Mouse (Mus musculus) activated CD4-positive, CD25-positive, alpha-beta regulatory T cell (primary cell): ENCODE results near the gene Nt5c3. TPM values are rescaled to one million over a fixed set of nuclear protein-coding genes. Genes with fewer than 3 reads are reported as not detected.

ENCODE experiments used
- polyA plus RNA-seq, 2 experiments: library from polyadenylated mRNA; unstranded; fragments of 100-300 nt; shearing (Covaris generic); gene quantifications; one replicate each; pipeline ENCODE4 v1.2.1; 2017

Gene Nt5c3
- 10 to 100 TPM; 70.2 to 91.5 TPM for polyA plus RNA-seq

DNA sequence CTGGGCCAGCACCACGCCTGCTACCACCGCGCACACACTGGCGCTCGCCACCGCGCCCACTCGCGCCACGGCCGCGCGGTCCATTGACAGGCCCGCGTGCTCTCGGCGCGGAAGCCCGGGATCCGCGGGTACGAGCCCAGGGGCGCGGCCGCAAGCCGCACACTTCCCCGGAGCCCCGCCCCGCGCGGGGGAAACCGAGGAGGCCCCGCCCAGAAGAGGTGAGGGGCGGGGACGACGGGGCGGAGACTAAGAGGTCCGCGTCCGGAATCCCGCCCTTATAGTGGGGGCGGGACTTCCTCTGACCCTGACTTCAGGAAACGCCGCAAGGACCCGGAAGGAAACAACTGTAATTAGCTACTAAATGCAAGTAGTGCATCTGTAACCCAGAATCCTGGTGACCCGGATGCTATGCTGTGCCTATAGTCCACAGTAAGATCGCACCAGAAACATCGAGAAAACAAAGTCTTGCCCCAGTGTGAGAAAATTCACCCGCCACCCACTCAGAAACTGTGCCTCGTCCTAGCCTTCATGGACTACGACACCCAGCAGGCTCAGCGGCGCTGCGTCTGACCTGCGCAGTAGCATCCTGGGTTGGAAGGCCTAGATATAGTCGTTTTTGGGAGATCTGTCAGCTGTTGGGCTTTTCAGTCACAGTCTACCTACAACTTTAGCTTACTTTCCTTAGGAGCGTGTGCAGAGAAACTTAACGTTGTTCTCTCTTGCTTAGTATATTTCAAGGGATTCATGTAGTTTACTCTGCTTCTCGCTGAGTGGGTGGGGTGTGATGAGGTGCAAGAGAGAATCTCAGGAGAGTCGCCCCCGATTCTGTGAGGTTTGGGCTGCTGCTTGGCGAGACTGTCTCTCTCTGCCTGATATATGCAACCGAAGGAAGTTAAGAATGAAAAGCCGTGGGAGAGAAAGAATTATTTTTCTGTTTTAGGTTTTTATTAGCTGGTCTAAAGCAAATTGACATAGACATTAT lies at the start of gene Nt5c3, which contains the start of gene Vmn1r4:
Nt5c3 (minus strand) TSS at position 207 of the 982 bp plus-strand sequence.
Vmn1r4 (plus strand) TSS at position 290 of the 982 bp plus-strand sequence.

DNA sequence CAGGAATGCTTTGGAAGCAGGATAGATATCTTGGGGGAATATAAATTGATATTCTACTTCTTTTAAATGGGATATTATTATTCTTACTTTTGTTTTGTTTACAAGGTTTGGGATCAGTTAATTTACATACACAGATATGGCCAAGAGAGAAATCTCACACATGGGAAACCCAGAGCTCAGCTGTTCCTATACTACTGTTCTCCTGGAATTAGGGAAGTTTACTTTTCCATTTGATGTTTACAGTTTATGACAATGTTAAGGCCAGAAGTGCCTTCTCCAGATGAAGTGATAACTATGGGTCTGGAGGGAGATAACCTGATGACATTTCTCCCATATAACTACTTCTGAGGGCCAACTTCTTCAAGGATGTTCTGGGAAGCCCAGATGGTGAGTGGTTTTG lies 46.2 kb upstream of the Nt5c3 start, which contains the start of gene Vmn1r5:
Vmn1r5 (plus strand) TSS at position 301 of the 400 bp plus-strand sequence.

Other genes with a start within 250 kb of the Nt5c3 start
- 100 to 1,000 TPM; 136 to 148 TPM for gene Lsm5, start 219.2 kb downstream of the Nt5c3 start, polyA plus RNA-seq
- 10 to 100 TPM; 25.2 to 29.7 TPM for gene Avl9, start 209.0 kb downstream of the Nt5c3 start, polyA plus RNA-seq
- 10 to 100 TPM; 55.7 to 58.7 TPM for gene Kbtbd2, start 126.1 kb downstream of the Nt5c3 start, polyA plus RNA-seq
- gene Fkbp9, start 91.9 kb downstream of the Nt5c3 start, polyA plus RNA-seq = not detected
- gene Vmn1r4, start 83 bp upstream of the Nt5c3 start, polyA plus RNA-seq = under 1 TPM in 1 of 2 experiments, not detected in 1; 0.25 TPM
- gene Vmn1r5, start 46.3 kb upstream of the Nt5c3 start, polyA plus RNA-seq = under 1 TPM in 1 of 2 experiments, not detected in 1; 0.38 TPM
- under 1 TPM in 1 of 2 experiments, not detected in 1; 0.11 TPM for gene Vmn1r6, start 73.3 kb upstream of the Nt5c3 start, polyA plus RNA-seq
- not detected for gene Vmn1r7, start 101.4 kb upstream of the Nt5c3 start, polyA plus RNA-seq
- gene Vmn1r8, start 108.4 kb upstream of the Nt5c3 start, polyA plus RNA-seq = under 1 TPM in 1 of 2 experiments, not detected in 1; 0.15 TPM
- not detected for gene Vmn1r9, start 142.9 kb upstream of the Nt5c3 start, polyA plus RNA-seq
- gene Vmn1r10, start 185.5 kb upstream of the Nt5c3 start, polyA plus RNA-seq = not detected
- not detected for gene Vmn1r11, start 209.5 kb upstream of the Nt5c3 start, polyA plus RNA-seq
- gene Vmn1r12, start 233.0 kb upstream of the Nt5c3 start, polyA plus RNA-seq = under 1 TPM; 0.06 to 0.12 TPM